Mouse (Mus musculus) MEL-GATA-1-ER (cell line): Measurements from ENCODE around the gene Vipr1.
"Not testable (repeated sequence)": the region's sequence is repeated elsewhere in the genome, so short reads cannot be mapped to it uniquely, and the experiment has no call there.

Experiments used
- DNase-seq: peaks from one replicate; pipeline ENCODE4 v3.0.0-alpha.2; 2012; ENCODE audit warnings: low read depth; ENCODE audit errors: extremely low read depth

The Vipr1 gene

GRCm38 (mm10) chr9:121642401-121643181, at the start of gene Vipr1:
Gene Vipr1, plus strand, starts transcription at chr9:121642716.
- no peak for DNase-seq

- no peak for DNase-seq
Measured at GRCm38 (mm10) chr9:121592948-121593550, 49.5 kb upstream of the Vipr1 start.

- not testable (repeated sequence) for DNase-seq
Measured at GRCm38 (mm10) chr9:121593768-121594167, 48.7 kb upstream of the Vipr1 start.

- DNase-seq: no peak
Measured at GRCm38 (mm10) chr9:121594771-121595170, 47.7 kb upstream of the Vipr1 start.

- DNase-seq: no peak
Measured at GRCm38 (mm10) chr9:121598106-121598505, 44.4 kb upstream of the Vipr1 start.

- DNase-seq: no peak
Measured at GRCm38 (mm10) chr9:121599551-121599950, 43.0 kb upstream of the Vipr1 start.

GRCm38 (mm10) chr9:121600201-121600860, 42.2 kb upstream of the Vipr1 start:
- no peak for DNase-seq

- no peak for DNase-seq
Measured at GRCm38 (mm10) chr9:121600861-121601427, 41.6 kb upstream of the Vipr1 start.

GRCm38 (mm10) chr9:121602381-121602780, 40.1 kb upstream of the Vipr1 start:
- no peak for DNase-seq

- DNase-seq: peak; percentile 4
Measured at GRCm38 (mm10) chr9:121605414-121606278, 36.9 kb upstream of the Vipr1 start.

- DNase-seq: no peak
Measured at GRCm38 (mm10) chr9:121606498-121607096, 35.9 kb upstream of the Vipr1 start.

- no peak for DNase-seq
Measured at GRCm38 (mm10) chr9:121609381-121609780, 33.1 kb upstream of the Vipr1 start.

- DNase-seq: peak; percentile 18
Measured at GRCm38 (mm10) chr9:121613192-121613591, 29.3 kb upstream of the Vipr1 start.

- no peak for DNase-seq
Measured at GRCm38 (mm10) chr9:121614241-121614757, 28.2 kb upstream of the Vipr1 start.

- DNase-seq: no peak
Measured at GRCm38 (mm10) chr9:121616471-121616870, 26.0 kb upstream of the Vipr1 start.

GRCm38 (mm10) chr9:121619441-121619840, 23.1 kb upstream of the Vipr1 start:
- DNase-seq: no peak

GRCm38 (mm10) chr9:121623235-121623634, 19.3 kb upstream of the Vipr1 start:
- DNase-seq: no peak

- DNase-seq: no peak
Measured at GRCm38 (mm10) chr9:121624920-121625319, 17.6 kb upstream of the Vipr1 start.

GRCm38 (mm10) chr9:121630627-121631026, 11.9 kb upstream of the Vipr1 start:
- DNase-seq: no peak

- no peak for DNase-seq
Measured at GRCm38 (mm10) chr9:121631946-121632345, 10.6 kb upstream of the Vipr1 start.
